Mouse (Mus musculus) embryonic fibroblast, embryonic 13.5 days (primary cell): ENCODE results near the gene Ebf1.

Experiments
- CTCF ChIP-seq: IDR thresholded peaks from 2 replicates; pipeline ENCODE4 v1.5.1; 2011; ENCODE audit warnings: mild to moderate bottlenecking, control low read depth, low read length, moderate library complexity, borderline replicate concordance; ENCODE audit not compliant: insufficient read depth
- POLR2A ChIP-seq: IDR thresholded peaks from 2 replicates; pipeline ENCODE4 v1.6.1; 2011; ENCODE audit warnings: low read depth, mild to moderate bottlenecking, control low read depth, low read length, moderate library complexity

DNA sequence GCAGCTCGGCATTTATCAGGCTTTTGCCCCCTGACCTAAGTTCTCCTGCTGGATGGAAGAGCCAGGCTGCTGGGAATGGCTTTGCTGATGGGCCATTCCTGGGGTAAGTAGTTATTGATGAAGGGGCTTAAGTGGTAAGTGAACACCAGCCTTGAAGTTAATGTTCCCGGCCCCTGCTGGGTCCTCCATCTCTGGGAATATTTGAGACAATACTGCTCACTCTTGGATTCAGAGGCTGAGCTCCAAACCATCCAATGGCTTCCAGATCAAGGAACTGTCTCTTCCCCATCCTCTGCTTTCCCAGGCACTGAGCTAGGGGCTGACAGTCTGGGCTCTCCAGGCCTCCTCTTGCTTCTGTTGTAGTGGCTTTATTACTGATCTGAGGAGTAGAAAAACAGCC is 116.2 kb downstream of the Ebf1 start:
- TF ChIP-seq CTCF, result no peak
- TF ChIP-seq POLR2A, result no peak
